Mouse (Mus musculus) layer of hippocampus, adult 8-10 months (tissue): ENCODE measurements around the gene Cpsf6. TPM values are rescaled to one million over a fixed set of nuclear protein-coding genes. Genes with fewer than 3 reads are reported as not detected.
"Not testable (repeated sequence)": the region's sequence is repeated elsewhere in the genome, so short reads cannot be mapped to it uniquely, and the experiment has no call there.

Source experiments
- DNase-seq, 2 experiments: peaks; one replicate each; pipeline ENCODE4 v3.0.0; 2022; ENCODE audit warnings: low spot score in 2 of 2
- total RNA-seq, 4 experiments: library from RNA; stranded (reverse); gene quantifications; 2 replicates each; pipeline ENCODE4 v1.2.4; 2022

Cpsf6 gene
- total RNA-seq, 4 experiments from 2014 or later: 104 to 124 (median 117) TPM

DNA sequence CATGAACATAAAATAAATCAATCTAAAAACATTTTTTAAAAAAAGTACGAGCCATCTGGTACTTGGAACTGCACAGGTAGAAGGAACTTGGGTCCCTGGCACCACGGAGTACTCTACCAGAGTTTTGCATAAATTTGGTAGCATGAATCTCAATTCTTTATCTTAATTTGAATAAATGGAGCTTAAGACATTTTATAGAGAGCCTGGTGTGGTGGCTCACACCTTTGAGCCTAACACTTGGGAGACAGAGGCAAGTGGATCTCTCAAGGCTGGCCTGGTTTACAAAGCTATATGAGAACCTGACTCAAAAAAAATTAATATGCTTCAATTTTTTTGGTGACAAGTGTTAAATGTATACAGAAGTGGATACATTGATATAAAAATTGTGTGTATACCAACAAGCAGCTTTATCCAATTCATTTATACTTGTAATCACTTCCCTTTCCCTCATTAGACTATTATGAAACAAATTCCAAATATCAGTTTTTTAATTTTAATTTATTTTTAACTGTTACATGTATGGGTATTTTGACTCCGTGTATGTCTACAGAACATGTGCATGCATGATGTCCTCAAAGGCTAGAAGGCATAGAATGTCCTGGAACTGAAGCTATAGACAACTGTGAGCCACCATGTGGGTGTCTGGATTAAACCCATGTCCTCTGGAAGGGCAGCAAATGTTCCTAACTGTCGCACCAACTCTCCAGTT, 20.6 kb upstream of the Cpsf6 start:
- DNase-seq: no peak

GRCm38 (mm10) chr10:117399839-117400238, 20.0 kb upstream of the Cpsf6 start:
- no peak for DNase-seq

GRCm38 (mm10) chr10:117399196-117399595, 19.4 kb upstream of the Cpsf6 start:
- no peak for DNase-seq

GRCm38 (mm10) chr10:117398044-117398780, 18.4 kb upstream of the Cpsf6 start:
- no peak for DNase-seq

DNA sequence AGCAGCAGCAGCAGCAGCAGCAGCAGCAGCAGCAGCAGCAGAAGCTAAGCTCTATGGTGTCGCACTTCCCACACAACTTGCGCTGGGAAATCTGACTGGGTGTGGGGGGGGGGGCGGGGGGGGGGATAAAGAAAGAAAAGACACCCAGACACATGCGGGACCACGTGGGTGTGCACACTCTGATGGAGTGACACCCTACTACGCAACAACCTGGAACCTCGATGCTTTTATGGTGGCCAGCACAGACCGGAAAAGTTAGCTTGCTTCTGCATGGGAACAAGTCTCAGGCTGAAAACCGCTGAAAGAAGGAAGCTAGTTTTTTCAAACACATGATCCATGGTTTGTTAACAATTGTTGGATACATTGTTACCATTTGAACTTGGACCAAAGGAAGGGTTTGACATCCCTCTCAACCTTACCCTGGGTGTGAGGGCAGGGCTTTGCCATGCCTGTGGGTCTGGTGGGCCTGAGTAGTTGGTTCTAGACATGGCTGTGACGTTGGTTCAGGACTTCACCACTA, 17.4 kb upstream of the Cpsf6 start:
- peak; percentile 29 to 42 for DNase-seq

DNA sequence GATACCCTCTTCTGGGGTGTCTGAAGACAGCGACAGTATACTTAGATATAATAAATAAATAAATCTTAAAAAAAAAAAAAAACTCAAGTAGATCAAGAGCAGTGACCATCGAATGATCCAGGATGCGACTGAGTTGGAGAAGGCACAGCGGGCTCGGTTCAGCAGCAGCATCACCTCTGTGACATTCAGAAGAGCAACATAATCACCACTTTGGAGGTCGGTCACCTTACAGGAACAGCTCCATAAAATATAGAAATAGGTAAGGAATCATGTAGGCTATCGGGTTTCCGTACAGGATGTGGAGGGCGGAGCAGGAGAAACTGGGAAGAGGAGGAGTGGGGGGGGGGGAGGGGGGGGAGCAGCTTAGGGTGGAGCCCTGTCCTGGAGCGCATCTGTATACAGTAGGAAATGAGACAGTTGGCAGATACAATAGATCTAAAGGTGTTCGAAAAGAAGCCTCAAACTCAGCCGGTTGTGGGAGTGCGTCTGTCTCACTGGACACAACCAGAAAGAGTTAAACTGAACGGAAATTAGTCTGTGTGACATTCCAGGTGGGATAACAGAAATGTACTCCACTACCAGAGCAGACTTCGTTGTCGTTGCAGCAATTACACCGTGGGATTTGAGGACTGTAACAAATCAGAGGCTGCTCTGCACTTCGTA, 16.7 kb upstream of the Cpsf6 start:
- DNase-seq: no peak

GRCm38 (mm10) chr10:117395801-117396200, 16.0 kb upstream of the Cpsf6 start:
- DNase-seq: no peak

- no peak for DNase-seq
These were observed 15.1 kb upstream of the Cpsf6 start for GRCm38 (mm10) chr10:117394738-117395550.

GRCm38 (mm10) chr10:117393891-117394395, 14.1 kb upstream of the Cpsf6 start:
- no peak for DNase-seq

DNA sequence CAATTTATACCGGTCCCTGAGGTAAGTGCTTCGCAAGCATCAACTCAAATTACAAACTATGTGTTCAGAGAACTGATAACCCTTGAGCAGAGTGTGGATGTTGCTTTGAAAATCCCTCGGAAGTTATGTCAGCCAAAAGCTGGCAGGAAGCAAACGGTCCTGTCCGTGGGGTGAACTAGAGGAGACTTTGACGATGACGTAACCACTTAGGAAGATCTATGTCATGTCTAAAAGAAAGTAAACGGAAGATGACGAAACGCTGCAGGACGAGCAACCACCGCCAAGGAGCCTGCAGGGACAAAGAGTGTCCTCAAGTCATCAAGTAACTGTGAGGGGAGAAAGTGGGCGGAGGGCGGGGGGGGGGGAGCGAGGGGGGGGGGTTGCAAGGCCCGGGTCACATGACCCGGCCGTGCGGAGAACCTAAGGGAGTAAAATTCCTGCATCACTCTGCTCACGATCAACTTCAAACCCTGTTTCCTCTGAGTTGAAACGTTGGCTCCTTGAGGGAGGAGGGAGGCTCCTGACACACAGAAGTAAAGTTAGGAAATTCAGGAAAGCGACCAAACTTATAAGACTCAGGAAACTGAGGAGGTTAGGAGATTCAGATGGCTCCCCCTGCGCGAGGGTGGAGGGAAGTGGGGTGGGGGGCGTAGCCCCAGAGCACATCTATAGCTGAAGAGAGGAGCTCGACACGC, 13.5 kb upstream of the Cpsf6 start:
- no peak for DNase-seq

- DNase-seq: no peak
These were observed 13.0 kb upstream of the Cpsf6 start for GRCm38 (mm10) chr10:117392832-117393195.

DNA sequence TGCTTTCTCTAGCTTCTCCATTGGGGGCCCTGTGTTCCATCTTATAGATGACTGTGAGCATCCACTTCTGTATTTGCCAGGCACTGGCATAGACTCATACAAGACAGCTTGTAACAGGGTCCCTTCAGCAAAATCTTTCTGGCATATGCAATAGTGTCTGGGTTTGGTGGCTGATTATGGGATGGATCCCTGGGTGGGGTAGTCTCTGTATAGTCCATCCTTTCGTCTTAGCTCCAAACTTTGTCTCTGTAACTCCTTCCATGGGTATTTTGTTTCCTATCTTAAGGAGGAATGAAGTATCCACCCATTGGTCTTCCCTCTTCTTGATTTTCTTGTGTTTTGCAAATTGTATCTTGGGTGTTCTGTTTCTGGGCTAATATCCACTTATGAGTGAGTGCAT, 12.6 kb upstream of the Cpsf6 start:
- DNase-seq: not testable (repeated sequence)

- no peak for DNase-seq
These were observed 12.0 kb upstream of the Cpsf6 start for GRCm38 (mm10) chr10:117391801-117392200.

GRCm38 (mm10) chr10:117391057-117391456, 11.2 kb upstream of the Cpsf6 start:
- DNase-seq: no peak

DNA sequence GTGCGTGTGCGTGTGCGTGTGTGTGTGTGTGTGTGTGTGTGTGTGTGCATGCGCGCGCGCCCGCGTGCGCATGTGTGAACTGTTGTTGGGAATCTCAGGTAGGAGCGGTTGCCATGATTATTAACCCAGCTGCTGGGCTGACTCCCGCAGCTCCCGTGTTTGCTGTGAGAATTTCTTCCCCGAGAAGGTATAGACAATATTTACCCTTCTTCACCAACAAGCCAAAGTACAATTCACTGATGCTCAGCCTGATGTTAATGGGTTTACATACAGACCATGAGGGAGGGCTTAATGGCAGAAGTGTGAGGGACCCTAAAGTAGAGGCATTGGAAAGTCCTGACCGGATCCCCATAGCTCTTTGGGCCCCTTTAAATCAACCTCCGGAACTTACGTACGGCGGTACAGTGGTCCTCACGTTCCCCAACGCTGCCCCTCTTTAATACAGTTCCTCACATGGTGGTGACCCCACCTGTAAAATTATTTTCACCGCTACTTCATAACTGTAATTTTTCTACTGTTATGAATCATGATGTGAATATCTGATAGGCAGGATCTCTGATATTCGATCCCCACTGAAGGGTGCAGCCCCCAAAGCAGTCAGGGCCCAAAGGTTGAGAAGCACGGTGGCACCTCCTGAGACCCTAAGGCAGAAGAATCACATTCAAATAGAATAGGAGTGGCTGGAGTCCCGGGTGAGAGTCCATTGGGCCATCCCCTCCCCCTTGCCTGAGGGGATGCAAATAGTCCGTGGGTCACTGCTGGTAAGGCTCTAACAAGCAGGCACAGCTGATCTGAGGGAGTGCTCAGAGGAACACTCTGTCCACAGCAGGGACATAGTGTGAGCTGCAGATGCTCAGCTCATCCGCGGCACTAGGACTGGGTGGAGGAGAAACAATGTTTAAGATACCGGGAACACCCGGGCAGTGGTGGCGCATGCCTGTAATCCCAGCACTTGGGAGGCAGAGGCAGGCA, 10.4 kb upstream of the Cpsf6 start:
- DNase-seq: no peak

DNA sequence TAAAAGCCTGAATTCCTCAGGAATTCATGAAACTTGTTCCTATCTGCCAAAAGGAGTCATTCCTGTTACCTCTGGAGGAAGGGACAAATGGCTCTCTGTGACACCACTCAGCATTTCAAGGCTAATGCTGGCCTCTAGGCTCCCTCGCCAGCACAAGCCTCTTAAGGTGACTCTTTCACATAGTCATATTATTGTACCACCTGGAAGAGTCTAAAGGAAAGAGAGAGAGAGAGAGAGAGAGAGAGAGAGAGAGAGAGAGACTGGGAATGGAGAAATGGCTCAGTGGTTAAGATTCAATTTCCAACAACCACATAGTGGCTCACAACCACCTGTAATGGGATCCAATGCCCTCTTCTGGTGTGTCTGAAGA, 9.5 kb upstream of the Cpsf6 start:
- no peak for DNase-seq

GRCm38 (mm10) chr10:117388637-117389370, 9.0 kb upstream of the Cpsf6 start:
- DNase-seq: no peak

DNA sequence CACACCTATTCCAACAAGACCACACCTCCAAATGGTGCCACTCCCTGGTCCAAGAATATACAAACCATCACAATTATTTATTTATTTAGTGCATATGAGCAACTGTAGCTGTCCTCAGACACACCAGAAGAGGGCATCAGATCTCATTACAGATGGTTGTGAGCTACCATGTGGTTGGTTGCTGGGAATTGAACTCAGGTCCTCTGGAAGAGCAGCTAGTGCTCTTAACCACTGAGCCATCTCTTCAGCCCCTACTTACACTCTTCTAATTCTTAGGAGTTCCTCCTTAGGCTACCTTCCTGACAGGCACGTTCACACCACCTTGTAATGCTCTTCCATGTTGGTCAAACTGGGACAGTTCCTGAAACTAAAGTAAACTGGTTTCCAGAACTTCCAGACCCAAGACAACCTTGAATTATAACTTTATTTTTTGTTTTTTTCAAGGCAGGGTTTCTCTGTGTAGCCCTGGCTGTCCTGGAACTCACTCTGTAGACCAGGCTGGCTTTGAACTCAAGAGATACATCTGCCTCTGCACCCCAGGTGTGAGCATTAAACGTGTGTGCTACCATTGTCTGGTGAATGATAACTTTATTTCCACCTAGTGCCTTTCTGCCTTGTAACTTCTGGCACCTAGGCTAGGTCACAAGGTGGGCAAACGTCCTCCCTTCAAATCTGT, 8.3 kb upstream of the Cpsf6 start:
- not testable (repeated sequence) for DNase-seq
